Mouse (Mus musculus) limb, embryonic 11.5 days (tissue): ENCODE measurements around the gene Camk2n2. TPM values are rescaled to one million over a fixed set of nuclear protein-coding genes. Genes with fewer than 3 reads are reported as not detected.

ENCODE experiments used
- ATAC-seq: fragments of 200-750 bp; cut with Nextera tagmentation; 2 replicates; pipeline ENCODE4 v1.8.0; 2017; ENCODE audit warnings: low read depth; ENCODE audit not compliant: insufficient number of reproducible peaks, low FRiP score, low TSS enrichment
- DNase-seq: peaks from one replicate; pipeline ENCODE4 v3.0.0-alpha.2; 2015; ENCODE audit warnings: low spot score
- H3K27ac ChIP-seq: fragments of 300-500 bp; sonication (generic); replicated peaks from 2 replicates; pipeline ENCODE4 v1.5.1; 2014; ENCODE audit warnings: low read depth, mild to moderate bottlenecking, low read length
- H3K27me3 ChIP-seq: fragments of 300-500 bp; sonication (generic); 2 replicates; pipeline ENCODE4 v1.6.1; 2014; ENCODE audit warnings: mild to moderate bottlenecking, low read length, mixed read lengths; ENCODE audit not compliant: control insufficient read depth, insufficient read depth
- H3K36me3 ChIP-seq: fragments of 300-500 bp; sonication (generic); 2 replicates; pipeline ENCODE4 v1.6.1; 2014; ENCODE audit warnings: mild to moderate bottlenecking, low read length, moderate library complexity, mixed read lengths; ENCODE audit not compliant: control insufficient read depth, insufficient read depth
- H3K4me1 ChIP-seq: fragments of 300-500 bp; sonication (generic); 2 replicates; pipeline ENCODE4 v1.6.1; 2014; ENCODE audit warnings: low read length, mixed read lengths; ENCODE audit not compliant: control insufficient read depth, insufficient read depth
- H3K4me2 ChIP-seq: fragments of 300-500 bp; sonication (generic); 2 replicates; pipeline ENCODE4 v1.6.1; 2014; ENCODE audit warnings: low read depth, mild to moderate bottlenecking, moderate library complexity; ENCODE audit not compliant: severe bottlenecking
- H3K4me3 ChIP-seq: fragments of 300-500 bp; sonication (generic); 2 replicates; pipeline ENCODE4 v1.5.1; 2014; ENCODE audit warnings: low read depth, low read length
- H3K9ac ChIP-seq: fragments of 300-500 bp; sonication (generic); 2 replicates; pipeline ENCODE4 v1.6.1; 2014; ENCODE audit warnings: mild to moderate bottlenecking, low read length
- H3K9me3 ChIP-seq: fragments of 300-500 bp; sonication (generic); 2 replicates; pipeline ENCODE4 v1.6.1; 2016; ENCODE audit warnings: low read length; ENCODE audit not compliant: control insufficient read depth
- WGBS: fragments of 180-500 bp; shearing (Covaris S2); extraction: QIAGEN DNeasy Blood & Tissue Kit; methylation state at CpG from one replicate; pipeline ENCODE4 v1.1.7; 2014; 5-methylcytosine and 5-hydroxymethylcytosine counted together
- polyA plus RNA-seq: library from polyadenylated mRNA; unstranded; fragments of >200 nt; fragmentation: Nextera tagmentation; extraction: Ambion mirVana; gene quantifications from 2 replicates; pipeline ENCODE4 v1.2.1, GENCODE M21; 2014

Gene Camk2n2
- polyA plus RNA-seq, 1 experiment from 2014 or later: 1.2 TPM

GRCm38 (mm10) chr16:20620399-20620735, 720 bp downstream of the Camk2n2 start:
- Histone ChIP-seq H3K4me1 (peaks cover 16% of the 10 kb centered on the region), H3K27ac (no peak overlapping the region)
- 0 out of 2 replicates have a peak, but pooled peaks have one; percentile 10 for ATAC-seq

GRCm38 (mm10) chr16:20619541-20620398, 1.3 kb downstream of the Camk2n2 start:
- peak; percentile 70 for DNase-seq
- Histone ChIP-seq H3K36me3 (no peaks in the 10 kb centered on the region), H3K27ac (no peak overlapping the region), H3K4me2 (peak overlapping the region; percentile 99), H3K27me3 (peaks cover 23% of the 10 kb centered on the region), H3K4me3 (peak overlapping the region; percentile 72), H3K9me3 (no peaks in the 10 kb centered on the region), H3K4me1 (peaks cover 16% of the 10 kb centered on the region), H3K9ac (no peak overlapping the region; the same call in 1 of the 2 replicates)
- WGBS: 2% methylated on average over 82 of the region's 83 CpGs
- ATAC-seq: peak; percentile 48; the same call in 1 of the 2 replicates

More at GRCm38 (mm10) chr16:20620399-20620735, 720 bp downstream of the Camk2n2 start:
- H3K4me3 ChIP-seq: peak overlapping the region; percentile 72
- DNase-seq: no peak
- H3K9ac ChIP-seq: no peak overlapping the region; the same call in 1 of the 2 replicates
- H3K9me3 ChIP-seq: no peaks in the 10 kb centered on the region
- peaks cover 23% of the 10 kb centered on the region for H3K27me3 ChIP-seq
- H3K36me3 ChIP-seq: no peaks in the 10 kb centered on the region
- WGBS: under 1% methylated on average over 9 of the region's 9 CpGs
- peak overlapping the region; percentile 99 for H3K4me2 ChIP-seq

DNA sequence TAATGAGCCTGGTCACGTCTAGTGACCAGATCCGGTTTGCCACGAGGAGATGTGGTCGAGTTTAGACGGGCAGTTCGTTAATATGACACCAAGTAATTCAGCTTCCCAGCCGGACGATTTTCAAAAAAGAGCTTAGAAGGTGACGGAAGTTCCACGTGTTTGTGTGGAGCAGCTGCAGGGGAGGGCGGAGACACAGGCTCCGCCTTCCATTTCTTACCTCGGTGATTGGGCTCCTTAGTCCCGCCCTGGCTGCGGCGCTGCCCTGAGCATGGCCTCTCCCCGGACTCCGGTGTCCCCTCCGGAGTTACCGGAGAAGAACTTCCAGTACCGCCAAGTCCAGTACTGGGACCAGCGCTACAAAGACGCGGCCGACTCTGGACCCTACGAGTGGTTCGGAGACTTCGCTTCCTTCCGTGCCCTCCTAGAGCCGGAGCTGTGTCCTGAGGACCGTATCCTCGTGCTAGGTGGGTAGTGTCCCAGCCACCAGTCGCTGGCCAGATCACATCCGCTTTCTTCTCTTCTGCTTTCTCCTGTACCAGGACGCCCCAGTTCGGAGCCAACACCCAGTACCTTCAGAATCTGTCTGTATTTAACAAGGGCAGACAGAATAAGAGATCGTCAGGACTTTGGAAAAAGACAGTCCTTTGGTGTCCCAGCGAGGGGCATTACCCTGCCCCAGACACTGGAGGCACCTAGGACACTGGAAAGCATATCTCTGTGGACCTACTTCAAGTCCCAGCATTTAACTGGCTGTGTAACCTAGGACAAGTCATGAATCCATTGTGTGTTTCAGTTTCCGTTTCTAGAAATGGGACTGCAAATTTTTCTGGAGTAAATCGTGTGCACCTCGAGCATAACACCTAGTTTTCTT, 9.5 kb downstream of the Camk2n2 start, which contains the start of the genes Eef1akmt4, Gm49333 and Alg3:
Gene Eef1akmt4 (plus strand): TSS at position 237 of the 871 bp plus-strand sequence.
Gene Gm49333 (plus strand): TSS at position 254 of the 871 bp plus-strand sequence.
Gene Alg3 (minus strand): TSS at position 379 of the 871 bp plus-strand sequence.
- peak; percentile 86 for DNase-seq
- Histone ChIP-seq H3K4me3 (peak within 1 kb of the TSS; percentile 68), H3K9ac (peak within 1 kb of the TSS; percentile 88), H3K27ac (peak within 1 kb of the TSS; percentile 60; the same call in 1 of the 2 replicates), H3K27me3 (no peaks in the 10 kb centered on the region), H3K9me3 (no peaks in the 10 kb centered on the region), H3K4me2 (peak within 1 kb of the TSS; percentile 87), H3K4me1 (peaks cover 3% of the 10 kb centered on the region; the same call in 1 of the 2 replicates), H3K36me3 (peaks cover 7% of the 10 kb centered on the region; the same call in 1 of the 2 replicates)
- ATAC-seq: peak; percentile 97
- 3% methylated on average over 41 of the region's 41 CpGs for WGBS

GRCm38 (mm10) chr16:20610501-20611356, 10.4 kb downstream of the Camk2n2 start:
- peaks cover 3% of the 10 kb centered on the region; the same call in 1 of the 2 replicates for H3K4me1 ChIP-seq
- H3K27ac ChIP-seq: peak overlapping the region; percentile 60; the same call in 1 of the 2 replicates
- peak overlapping the region; percentile 68 for H3K4me3 ChIP-seq
- peak overlapping the region; percentile 87 for H3K4me2 ChIP-seq
- no peaks in the 10 kb centered on the region for H3K9me3 ChIP-seq
- ATAC-seq (peak; percentile 56; the same call in 1 of the 2 replicates), DNase-seq (peak; percentile 89)
- peak overlapping the region; percentile 88 for H3K9ac ChIP-seq
- peaks cover 8% of the 10 kb centered on the region; the same call in 1 of the 2 replicates for H3K36me3 ChIP-seq
- under 1% methylated on average over 28 of the region's 28 CpGs for WGBS
- no peaks in the 10 kb centered on the region for H3K27me3 ChIP-seq

- H3K27me3 ChIP-seq: no peaks in the 10 kb centered on the region
- peaks cover 2% of the 10 kb centered on the region; the same call in 1 of the 2 replicates for H3K4me1 ChIP-seq
- H3K27ac ChIP-seq: no peak overlapping the region
- 87% methylated on average over 9 of the region's 9 CpGs for WGBS
- H3K9me3 ChIP-seq: no peaks in the 10 kb centered on the region
- ATAC-seq (no peak), DNase-seq (no peak)
- H3K4me3 ChIP-seq: no peak overlapping the region
- no peak overlapping the region for H3K9ac ChIP-seq
- H3K4me2 ChIP-seq: no peak overlapping the region
- peaks cover 8% of the 10 kb centered on the region; the same call in 1 of the 2 replicates for H3K36me3 ChIP-seq
Measured at GRCm38 (mm10) chr16:20604705-20605104, 16.4 kb downstream of the Camk2n2 start.

GRCm38 (mm10) chr16:20600511-20600910, 20.6 kb downstream of the Camk2n2 start:
- Histone ChIP-seq H3K9me3 (no peaks in the 10 kb centered on the region), H3K4me3 (no peak overlapping the region), H3K9ac (no peak overlapping the region), H3K27me3 (no peaks in the 10 kb centered on the region), H3K27ac (no peak overlapping the region), H3K4me1 (no peaks in the 10 kb centered on the region), H3K36me3 (no peaks in the 10 kb centered on the region), H3K4me2 (no peak overlapping the region)
- WGBS: 81% methylated on average over 5 of the region's 5 CpGs
- ATAC-seq: no peak
- DNase-seq: no peak

DNA sequence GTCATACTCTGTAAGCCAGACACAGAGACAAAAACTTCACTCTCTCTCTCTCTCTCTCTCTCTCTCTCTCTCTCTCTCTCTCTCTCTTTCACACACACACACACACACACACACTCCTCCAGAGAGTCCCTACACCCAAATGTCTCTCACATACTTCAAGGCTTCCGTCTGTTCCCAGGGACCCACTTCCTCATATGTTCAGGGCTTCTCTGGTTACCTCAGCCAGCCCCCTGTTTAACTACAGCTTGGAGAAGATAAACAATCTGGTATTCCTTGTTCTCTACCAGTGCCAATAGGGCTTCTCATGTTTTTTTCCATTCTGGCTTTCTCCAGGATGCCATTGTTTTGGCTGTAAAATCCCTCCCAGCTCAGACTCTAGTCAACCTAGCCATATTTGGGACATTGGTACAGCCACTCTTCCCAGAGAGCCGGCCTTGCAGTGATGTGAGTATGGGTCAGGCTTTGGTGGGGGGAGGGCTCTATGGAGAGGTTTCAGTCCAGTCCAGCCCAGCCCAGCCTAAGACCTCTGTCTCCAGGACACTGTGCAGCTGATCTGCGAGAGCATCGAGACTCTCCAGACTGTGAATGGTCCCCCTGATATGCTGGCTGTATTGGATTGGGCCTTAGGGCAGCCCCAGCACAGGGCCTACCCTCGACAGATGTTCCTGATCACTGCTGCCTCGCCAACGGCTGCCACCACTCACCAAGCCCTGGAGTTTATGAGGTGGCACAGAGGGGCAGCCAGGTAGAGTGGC, 24.2 kb downstream of the Camk2n2 start:
- Histone ChIP-seq H3K36me3 (no peaks in the 10 kb centered on the region), H3K4me1 (no peaks in the 10 kb centered on the region), H3K9ac (no peak overlapping the region), H3K27ac (no peak overlapping the region), H3K4me3 (no peak overlapping the region), H3K9me3 (no peaks in the 10 kb centered on the region), H3K4me2 (no peak overlapping the region), H3K27me3 (peaks cover 11% of the 10 kb centered on the region)
- ATAC-seq (no peak), DNase-seq (no peak)
- 53% methylated on average over 7 of the region's 7 CpGs for WGBS
